Mouse (Mus musculus): ENCODE measurements around the gene Cxcr4.

GRCm38 (mm10) chr1:128548220-128548998 is 43.7 kb downstream of the Cxcr4 start:
- TF ChIP-seq CTCF (IDR thresholded peaks at IDR 0.05) (no peak), POLR2A (IDR thresholded peaks at IDR 0.05; ENCODE audit: insufficient read depth, low read depth, low read length) (no peak)

Measured in heart, adult 2 months (tissue).